Mouse (Mus musculus) gastrocnemius, postnatal 14 days (tissue): ENCODE results near the gene Adgrd1. TPM values are rescaled to one million over a fixed set of nuclear protein-coding genes. Genes with fewer than 3 reads are reported as not detected.

ENCODE experiments used
- DNase-seq: peaks from one replicate; pipeline ENCODE4 v3.0.0; 2021; ENCODE audit warnings: mixed read lengths
- intact Hi-C: fragments of 180-260 bp; cut with DNase I; formaldehyde crosslinking; loops from one replicate; pipeline ENCODE4 v1.15.1; 2025; ENCODE audit warnings: low total_unique reads
- total RNA-seq, 2 experiments: library from RNA; stranded (reverse); gene quantifications; 2 replicates each; pipeline ENCODE4 v1.2.3; 2021

Gene Adgrd1
- total RNA-seq, 2 experiments from 2014 or later: 4.4 to 6.1 TPM

DNA sequence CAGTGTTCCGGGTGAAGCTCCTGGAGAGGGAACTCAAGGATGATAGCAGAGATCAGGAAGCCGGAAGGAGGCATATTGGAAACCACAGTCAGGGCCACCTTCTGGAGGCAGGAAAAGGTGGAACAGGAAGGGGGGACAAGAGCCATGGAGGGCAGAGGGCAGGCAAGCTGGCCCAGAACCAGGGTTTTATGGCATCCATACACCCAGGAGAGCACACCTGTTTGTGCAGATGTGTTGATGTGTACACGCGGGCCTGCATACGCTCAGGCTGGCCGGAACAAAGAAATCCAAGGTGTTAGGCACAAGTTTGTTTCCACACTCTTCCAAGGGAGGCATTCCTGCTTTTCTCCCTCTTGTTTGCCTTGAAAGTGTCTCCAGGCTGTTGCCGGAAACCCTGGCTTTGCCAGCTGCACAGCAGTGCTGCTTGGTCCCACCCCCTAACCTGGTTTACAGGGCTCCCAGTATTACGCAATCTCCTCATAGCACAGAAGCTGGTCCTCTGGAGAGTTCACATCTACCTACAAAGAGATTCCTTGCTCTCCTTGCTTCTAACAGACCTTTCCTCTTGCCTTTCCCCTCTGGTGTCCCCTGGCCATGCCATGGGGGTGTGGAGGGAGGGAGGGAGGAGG lies 48.9 kb downstream of the Adgrd1 start:
- intact Hi-C loops: no loop called here
- DNase-seq: no peak

DNA sequence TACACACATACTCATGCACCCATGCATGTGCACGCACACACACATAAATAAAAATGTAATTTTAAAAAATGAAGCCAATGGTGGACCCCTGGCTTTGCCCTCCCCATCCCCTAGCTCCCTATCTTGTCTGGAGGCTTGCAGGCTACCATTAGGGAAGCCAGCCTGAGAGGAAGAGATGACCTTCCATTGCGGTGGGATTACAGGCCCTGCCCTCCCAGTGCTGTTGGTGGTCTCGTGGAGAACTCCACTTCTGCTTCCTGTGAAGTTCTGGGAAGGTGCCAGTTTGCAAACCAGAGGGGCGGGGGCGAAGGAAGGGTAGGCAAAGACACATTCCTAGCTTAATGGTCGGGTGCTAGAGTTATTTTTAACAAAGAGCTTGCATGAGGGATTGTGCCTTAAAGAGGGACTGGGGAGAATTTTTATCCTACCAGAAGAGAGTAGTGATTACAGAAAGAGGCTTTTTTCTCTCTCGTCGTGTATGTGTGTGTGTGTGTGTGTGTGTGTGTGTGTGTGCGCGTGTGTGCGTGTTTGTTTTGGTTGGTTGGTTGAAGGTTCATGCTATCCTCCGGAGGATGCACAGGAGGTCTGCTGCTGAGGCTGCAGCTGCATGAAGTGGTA lies 50.5 kb downstream of the Adgrd1 start:
- DNase-seq: no peak
- intact Hi-C loops: no loop called here

DNA sequence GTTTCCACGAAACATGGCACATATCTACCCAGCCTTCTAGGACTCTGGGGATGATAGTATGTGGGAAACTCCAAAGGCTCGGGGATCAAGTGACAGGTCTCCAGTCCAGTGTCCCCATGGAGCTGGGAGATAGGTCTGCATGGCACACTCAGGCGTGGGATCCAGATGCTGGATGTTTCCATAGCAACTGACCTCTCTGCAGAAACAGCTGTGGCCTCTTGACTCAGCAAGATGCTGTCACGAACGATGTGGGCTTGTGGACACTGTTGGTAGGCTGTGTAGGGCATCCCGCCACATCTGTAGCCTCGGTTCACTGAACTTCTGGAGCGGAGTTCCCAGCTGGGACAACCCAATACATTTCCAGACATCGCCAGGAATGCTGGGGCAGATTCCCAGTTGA lies 51.9 kb downstream of the Adgrd1 start:
- no peak for DNase-seq
- intact Hi-C loops: no loop called here

DNA sequence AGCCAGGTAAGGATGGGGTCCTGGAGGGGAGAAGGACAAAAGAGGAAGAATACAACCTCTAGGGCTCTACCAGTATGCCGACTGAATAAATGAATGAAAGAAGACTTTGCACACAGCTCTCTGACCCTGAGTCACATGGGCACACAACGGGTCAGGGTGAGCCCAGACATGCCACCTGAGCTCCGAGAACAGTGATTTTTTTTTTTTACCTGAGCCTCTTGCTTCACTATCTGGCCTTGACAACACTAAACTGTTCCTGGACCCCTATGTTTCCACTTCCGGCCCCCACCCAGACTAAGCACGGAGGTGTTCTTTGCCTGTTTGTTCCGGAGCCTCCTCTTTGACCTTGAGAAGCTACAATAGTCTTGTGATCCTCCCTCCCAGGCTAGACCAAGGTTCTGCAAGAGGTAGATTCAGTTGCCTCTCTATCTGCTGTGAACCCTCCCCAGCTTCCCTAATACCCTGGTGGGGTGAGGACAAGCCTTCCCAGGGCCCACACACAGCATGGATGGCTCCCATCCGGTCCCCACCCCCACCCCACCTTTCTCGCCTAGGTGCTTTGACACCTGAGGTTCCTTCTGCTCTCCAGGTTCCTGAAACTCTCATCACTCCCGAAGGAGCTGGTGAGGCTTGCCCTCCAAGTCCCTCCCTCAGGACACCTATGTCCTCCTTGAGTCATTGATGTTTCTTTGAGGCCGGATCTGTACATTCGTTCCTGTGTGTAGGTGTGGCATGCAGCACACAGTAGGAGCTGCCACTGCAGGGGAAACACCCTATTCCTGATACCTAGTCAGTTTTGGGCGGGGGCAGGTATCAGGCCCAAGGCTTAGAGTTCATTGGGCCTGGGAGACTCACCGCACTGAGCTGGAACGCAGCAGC lies 58.7 kb downstream of the Adgrd1 start:
- no peak for DNase-seq
- intact Hi-C loops: no loop called here

DNA sequence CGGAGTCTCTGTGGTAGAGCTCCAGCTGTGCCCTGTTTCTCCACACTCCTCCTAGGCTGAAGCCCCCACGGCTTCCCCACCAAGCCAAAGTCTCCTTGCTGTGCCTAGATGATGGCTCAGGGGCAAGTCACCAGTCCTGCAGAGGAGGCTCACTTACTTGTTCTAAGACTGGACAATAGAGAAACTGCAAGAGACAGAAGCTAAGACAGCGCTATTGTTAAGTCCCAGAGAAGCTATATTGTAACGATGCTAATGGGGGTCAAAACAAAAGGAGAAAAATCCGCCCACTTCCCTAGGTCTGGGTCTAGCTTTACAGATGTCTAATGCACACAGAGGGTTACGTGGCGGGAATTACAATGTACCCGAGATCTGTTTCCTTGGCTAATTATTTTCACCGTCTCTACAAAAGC lies 59.4 kb downstream of the Adgrd1 start:
- intact Hi-C loops: no loop called here
- DNase-seq: no peak

DNA sequence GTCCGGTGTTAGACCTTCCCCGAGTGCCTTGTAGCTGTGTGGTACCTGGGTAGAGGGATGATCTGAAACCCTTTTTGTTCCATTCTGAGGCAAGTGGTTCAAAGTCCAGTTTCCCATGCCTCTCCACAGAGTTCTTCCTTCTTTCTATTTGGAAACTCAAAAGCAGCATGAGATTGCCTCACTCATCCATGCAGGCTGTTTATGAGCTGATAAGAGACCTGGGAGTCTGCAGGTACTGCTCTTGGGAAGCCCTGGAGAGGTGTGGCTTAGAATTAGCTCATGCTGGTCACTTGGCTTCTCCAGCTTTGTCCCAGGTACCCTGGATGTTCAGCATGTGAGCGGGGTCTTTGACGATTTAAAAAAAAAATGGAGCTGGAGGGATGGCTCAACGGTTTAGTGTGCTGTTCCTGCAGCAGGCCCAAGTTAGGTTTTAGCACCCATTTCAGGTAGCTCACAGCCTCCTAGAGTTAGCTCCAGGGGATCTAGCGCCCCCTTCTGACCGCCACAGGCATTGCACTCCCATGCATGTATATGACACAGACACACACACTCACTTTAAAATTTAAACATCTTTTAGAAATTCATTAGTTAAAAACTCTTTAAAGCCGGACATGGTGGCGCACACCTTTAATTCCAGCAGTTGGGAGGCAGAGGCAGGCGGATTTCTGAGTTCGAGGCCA lies 65.0 kb downstream of the Adgrd1 start:
- intact Hi-C loops: no loop called here
- no peak for DNase-seq

DNA sequence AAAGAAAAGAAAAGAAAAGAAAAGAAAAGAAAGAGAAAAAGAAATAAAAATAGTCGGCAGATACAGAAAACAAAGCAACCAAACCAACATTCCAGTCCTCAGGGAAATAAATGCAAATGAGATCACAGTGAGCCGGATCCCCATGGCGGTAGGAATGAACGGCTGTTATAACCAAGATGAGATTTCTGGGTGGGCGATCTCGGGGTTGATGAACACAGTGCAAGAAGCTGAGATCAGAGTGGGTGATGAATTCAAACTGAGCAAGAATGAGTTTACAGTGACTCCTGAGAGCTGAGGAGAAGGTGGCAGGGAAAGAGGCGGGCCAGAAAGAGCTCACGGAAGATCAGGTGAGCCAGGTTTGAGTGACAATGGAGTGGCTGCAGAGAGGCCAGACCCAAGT lies 66.9 kb downstream of the Adgrd1 start:
- no peak for DNase-seq
- intact Hi-C loops: no loop called here

DNA sequence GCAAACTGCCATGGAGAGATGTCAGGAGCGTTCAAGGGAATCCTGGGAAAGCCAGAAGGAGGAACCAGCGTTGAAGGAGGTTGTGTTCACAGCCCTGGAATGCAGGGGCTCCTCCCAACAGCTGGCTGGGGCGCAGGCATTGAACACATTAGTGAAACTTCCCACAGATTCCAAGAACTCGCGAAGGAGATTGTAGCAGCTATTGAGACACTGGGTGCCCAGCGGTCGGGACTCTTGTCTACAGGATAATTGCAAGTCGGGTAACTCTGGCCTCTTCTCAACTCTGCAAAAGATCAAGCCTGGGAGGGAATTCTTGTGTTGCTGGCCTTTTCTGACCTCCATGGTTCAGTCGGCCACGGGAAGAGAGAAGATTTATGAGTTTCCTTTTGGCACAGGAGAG lies 67.5 kb downstream of the Adgrd1 start:
- intact Hi-C loops: no loop called here
- peak; percentile 66 for DNase-seq

DNA sequence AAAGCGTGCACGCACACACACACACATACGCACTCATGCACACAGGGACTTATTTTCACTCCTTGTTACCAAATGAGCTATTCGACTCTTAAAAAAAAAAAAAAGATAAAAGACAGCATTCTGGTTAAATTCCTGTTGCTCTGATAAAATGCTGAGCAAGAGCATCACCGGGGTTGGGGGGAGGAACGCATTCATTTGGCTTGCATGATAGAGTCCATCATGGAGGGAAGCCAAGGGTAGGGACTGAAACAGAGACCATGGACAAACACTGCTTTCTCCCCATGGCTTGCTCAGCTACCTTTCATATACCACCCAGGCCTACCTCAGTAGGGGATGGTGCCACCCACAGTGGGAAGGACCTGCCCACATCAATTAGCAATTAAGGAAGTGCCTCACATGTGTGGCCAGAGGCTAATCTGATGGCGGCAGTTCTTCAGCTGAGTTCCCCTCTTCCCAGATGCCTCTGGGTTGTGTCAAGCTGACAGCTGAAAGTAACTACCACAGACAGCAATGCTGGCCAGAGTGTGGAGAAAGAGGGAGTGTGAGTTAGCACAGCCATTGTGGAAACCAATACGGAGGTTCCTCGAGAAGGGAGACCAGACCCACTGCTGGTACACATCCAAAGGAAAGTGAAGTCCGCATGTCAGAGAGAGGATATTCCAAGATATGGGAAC lies 68.5 kb downstream of the Adgrd1 start:
- no peak for DNase-seq

DNA sequence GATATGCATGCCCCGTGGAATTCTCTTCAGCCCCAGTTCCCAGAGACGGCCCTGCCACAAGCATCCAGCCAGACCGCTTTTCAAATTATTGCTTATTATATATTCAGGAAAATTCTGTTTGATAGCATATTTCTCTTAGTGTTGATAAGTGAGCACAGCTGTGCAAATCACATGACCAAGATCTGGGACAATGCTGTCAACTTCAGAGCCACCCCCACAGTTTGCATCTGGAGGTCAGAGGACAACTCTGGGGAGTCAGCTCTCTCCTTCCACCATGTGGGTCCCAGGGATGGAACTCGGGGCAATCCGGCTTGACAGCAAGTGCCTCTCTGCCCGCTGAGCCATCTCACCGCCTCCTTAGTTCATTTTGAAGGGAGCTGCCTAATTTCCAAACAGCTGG lies 69.0 kb downstream of the Adgrd1 start:
- intact Hi-C loops: no loop called here
- no peak for DNase-seq

More for the DNA sequence above, 68.5 kb downstream of the Adgrd1 start:
- intact Hi-C loops: no loop called here

DNA sequence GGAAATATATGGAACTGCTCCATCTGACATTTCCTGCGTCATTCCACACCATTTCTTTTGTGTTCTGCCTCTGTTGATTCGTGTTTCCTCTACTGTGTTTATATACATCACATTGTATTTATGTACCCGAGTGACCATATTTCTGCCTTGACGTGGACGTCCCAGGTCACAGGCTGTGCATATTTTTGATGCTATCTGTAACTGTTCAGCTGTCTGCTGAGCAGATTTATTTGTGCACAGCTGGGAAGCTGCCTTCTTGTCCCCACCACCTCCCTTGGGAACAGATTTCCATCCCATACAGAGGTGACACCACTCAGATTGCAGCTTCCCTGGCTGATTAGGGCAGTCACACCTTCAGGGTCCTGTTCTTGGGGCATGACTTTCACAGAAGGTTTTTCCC lies 72.5 kb downstream of the Adgrd1 start:
- intact Hi-C loops: no loop called here
- no peak for DNase-seq

DNA sequence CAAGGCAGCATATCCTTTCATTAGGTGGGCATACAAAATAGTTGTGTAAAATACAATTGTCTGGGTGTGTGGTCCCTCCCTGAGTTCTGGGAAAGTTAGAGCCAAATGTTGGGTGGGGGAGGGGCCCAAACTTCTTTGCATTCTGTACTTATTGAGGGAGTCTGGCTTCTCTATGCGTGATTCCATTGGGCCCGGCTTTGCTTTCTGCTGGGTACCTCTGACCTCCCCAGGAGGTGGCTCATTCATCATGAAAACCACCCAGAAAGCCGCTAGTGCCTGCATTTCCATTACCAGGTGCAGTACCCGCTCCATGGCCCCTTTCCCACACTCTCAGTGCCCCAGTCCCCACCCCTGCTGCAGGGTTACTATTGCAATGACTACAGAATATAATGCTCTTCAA lies 73.0 kb downstream of the Adgrd1 start:
- no peak for DNase-seq
- intact Hi-C loops: no loop called here

DNA sequence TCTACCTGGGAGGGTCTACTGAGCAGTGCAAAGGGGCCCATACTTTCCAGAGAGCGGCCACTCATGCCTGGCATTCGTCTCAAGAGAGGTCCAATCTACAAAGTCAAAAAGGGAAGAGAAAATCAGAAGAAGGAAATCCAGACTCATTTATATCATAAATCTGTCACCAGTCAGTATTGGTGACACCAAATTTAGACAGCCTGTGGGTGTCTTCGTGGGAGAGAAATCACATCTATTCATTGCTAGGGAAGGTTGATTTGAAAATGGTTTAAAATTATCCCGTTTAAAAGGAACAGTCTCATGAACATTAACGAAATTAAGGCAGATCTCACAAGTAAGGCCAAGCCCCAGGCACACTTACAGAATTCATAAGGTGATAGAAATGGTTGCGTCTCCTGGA lies 76.0 kb downstream of the Adgrd1 start:
- intact Hi-C loops: loop anchor here (10.0 kb wide), 1 partner anchor 192 kb away; no protein-coding TSS in a partner anchor
- no peak for DNase-seq

DNA sequence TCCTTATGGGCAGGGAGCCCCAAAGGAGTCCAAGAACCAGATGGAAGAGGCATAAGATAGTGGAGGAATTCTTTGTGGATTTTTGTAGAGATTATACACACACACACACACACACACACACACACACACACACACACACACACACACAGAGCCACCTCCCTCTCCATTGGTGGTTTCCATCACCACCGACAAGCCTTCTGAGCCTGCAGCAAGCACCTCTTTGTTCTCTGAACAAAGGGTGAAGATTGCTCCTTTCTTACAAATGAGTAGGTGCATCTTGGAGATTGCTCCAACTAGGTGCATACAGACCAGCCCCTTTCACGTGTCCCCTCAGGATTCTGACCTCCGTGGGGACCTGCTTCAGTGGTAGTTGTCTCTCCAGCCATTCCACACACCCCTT lies 79.4 kb downstream of the Adgrd1 start:
- intact Hi-C loops: loop anchor here (2.0 to 10.0 kb wide), 2 partner anchors 189 to 419 kb away; no protein-coding TSS in a partner anchor
- no peak for DNase-seq

DNA sequence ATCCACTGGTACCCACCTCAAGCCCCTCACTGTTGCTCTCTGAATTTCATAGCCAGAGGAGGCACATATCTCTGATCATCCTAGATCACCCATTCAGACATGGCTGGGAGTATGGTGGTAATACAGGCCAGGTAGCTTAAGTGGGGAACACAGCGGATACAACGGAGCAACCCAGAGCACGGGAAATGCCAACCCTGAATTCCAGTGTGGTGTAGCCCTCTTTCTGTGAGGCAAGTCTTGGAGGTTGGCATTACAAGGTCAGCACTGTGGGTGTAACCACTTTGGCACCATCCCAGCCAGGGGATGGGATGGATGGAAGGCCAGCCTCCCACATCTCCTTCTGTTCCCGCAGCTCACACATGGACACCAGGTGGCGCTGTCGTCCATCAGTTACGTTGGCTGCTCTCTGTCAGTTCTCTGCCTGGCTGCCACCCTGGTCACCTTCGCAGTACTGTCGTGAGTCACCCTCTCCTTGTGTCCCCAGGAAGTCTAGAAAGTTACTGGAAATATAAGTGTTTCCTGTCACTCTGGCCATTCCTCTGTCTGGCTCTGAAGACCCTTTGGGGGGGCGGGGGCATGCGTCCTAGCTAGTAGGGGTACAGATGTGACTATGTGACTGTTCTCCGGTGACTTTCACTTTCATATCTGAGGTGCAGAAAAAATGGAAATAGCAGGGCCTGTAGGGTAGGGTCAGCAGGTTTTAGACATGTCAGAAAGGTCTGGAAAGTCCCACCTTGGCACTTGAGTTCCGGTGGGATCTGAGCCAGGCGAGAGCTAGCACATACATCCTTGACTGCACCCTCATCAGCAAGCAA lies 81.4 kb downstream of the Adgrd1 start:
- intact Hi-C loops: loop anchor here (2.0 to 10.0 kb wide), 2 partner anchors 187 to 417 kb away; no protein-coding TSS in a partner anchor
- DNase-seq: peak; percentile 80

DNA sequence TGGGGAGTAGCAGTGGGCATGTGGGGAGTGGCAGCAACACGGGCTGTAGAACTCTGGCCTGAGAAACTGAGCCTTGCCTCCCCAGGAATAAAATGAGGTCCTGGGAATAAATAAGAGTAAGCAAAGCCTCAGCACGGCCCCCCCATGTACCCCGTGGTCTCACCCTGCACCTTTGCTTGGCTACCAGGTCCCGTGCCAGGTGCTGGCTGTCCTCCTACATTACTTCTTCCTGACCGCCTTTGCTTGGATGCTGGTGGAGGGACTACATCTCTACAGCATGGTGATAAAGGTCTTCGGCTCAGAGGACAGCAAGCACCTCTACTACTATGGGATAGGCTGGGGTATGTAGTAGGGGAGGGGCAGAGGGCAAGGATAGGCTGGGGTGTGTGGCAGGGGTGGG lies 82.8 kb downstream of the Adgrd1 start:
- no peak for DNase-seq

DNA sequence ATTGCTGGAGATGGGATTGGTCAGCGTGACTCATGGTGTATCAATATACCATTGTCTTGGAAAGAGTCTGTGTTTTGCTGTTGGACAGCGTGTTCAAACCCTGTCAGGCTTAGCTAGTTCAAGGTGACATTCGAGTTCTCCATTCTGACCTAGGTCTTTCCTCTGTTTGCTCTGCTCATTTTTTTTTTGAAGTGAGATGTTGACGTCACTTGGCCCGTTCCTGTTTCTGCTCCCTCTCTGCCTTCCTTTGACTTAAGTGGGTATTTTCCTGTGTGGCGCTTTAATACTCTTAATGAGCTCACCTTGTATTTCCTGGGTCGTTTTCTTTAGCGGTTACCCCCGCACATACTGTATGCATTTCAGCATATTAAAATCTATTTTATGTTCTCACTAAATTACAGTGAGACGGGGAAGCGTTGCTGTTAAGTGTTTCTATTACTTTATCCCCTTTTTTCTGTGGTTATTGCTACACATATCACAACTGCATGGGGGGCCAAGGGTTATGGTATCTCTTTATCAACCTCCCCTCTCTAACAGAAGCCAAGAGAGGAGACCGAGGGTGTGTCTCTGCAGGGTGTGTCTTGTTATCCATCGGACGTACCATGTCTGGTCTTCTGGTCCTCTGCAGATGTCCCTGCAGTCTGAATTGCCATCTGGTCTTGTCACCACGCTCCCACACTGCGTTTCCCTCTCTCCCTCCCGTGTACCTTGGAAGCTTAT lies 83.6 kb downstream of the Adgrd1 start:
- DNase-seq: no peak
- intact Hi-C loops: loop anchor here (10.0 kb wide), 1 partner anchor 185 kb away; no protein-coding TSS in a partner anchor

More for the DNA sequence above, 82.8 kb downstream of the Adgrd1 start:
- intact Hi-C loops: loop anchor here (10.0 kb wide), 1 partner anchor 185 kb away; no protein-coding TSS in a partner anchor

DNA sequence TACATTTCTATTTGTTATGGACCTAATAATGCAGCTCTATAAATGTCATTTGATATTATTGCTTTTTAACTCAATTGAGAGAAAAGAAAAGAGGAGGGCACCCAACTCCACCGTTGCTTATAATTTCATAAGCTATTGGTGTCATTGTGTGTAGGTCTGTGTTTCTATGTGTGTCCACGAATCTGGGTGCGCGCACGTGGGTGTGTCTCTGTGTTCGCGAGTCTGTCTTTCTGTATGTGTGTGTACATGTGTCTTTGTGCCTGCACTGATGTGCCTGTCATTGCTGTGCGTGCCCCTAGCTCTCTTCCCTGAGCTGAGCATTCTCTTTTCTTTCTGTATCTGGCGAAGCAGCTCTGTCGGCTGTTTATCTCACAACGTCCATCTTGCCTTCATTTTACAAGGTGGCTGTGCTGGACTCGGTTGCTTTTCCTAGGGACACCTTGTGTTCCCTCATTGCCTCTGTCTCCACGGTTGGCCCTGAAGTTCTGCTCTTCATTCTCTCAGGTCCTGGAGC lies 84.2 kb downstream of the Adgrd1 start:
- intact Hi-C loops: no loop called here
- no peak for DNase-seq
